Mouse (Mus musculus): Measurements from ENCODE around the gene Adcy6.

The Adcy6 gene

DNA sequence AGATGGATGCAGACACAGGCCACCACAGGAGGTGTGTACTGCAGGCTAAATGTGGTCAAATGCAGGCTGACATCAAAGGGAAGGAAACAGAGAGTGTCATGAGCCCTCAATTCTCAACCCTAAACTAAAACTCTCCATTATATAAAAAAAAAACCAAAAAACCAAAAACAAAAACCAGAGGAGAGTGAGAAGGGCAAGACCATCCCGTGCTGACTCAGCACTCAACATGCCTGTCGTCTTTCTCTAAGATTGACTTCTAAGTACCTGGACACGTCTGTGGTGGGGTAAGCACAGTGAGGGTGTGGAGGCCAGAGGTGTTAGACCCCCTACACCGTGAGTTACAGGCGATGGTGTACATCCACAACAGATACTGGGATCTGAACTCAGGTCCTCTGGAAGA is 63.0 kb downstream of the Adcy6 start:
- DNase-seq: no peak

DNA sequence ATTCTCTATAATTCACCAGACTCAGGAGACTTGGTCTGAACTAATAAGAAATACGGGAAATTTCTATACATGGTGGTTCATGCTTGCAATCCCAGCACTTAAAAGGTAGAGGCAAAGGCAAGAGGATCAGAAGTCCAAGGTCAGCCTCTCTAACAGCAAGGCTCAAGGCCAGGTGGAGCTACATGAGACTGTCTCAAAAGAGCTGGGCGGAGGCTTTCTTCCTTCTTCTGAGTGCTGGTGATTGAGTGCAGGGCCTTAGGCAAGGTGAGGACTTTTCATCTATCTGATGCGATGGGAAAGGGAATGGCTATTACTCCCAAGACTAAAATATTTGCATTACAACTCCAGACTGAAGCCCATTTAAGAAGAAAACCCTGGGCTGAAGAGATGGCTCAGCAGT is 64.7 kb downstream of the Adcy6 start:
- DNase-seq: no peak

DNA sequence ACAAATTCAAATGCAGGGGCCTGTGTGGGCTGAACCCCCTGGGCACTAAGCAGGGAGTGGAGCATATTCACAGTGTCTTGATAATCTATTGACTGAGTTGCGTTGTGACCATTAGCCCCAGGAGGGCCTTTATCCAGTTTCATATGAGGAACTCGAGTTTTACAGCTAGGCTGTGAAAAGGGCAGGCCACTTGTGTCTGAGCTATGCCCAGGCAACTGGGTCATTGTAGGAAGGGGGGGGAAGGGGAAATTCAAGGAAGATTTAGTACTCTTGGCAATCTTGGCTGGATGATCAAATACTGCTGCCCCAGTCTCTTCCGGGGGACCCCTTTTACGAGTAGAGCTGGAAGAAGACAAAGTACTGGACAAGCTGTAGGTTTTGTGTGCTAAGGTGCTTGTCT is 66.5 kb downstream of the Adcy6 start:
- DNase-seq: no peak

DNA sequence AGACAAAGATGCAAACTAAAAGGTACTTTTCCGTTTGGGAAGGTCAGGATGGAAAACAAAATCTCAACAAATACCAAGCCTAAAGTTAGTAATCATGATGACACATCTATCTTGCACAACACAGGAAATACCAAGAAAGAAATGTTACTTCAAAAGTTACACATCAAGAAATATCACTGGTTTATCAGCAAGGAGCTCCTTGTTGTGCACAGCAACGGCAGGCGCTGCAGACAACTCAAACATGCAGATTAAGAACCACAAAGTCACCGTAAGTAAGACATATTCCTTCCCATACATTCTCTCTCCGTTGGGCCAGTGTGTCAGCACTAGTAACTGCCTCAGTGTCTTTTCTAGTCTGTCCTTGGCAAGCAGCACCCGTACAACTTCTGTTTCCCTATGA is 68.8 kb downstream of the Adcy6 start:
- DNase-seq: no peak

All from lung, postnatal 10 days (tissue).